Mouse (Mus musculus): Measurements from ENCODE around the gene Tpst1. TPM values are rescaled to one million over a fixed set of nuclear protein-coding genes. Genes with fewer than 3 reads are reported as not detected.
A peak's percentile ranks its signal among the peaks of the same experiment; 100 is the strongest.
"Not testable (repeated sequence)": the region's sequence is repeated elsewhere in the genome, so short reads cannot be mapped to it uniquely, and the experiment has no call there.

Gene Tpst1
- 2.7 and 7.8 TPM in 2 replicates for total RNA-seq (2017)

DNA sequence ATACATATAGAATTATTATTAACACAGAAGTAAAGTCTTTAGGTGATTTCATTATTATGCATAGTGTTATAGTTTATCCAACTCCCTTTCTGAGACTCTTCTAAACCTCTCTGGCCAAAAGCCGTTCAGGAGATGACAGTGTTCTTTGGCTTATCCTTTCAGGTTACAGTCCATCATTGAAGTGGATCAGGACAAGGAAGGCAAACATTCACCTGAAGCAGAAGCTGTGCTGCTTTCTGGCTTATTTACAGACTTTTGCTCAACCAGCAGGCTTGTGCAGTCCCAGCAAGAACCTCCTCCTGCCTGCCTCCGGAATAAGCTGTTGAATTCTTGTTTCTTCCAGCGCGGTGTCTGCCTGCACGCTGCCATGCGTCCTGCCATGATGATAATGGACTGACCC, at the start of gene Tpst1:
TSS of gene Tpst1 (plus strand) at position 301 of the 400 bp plus-strand sequence.
- ATAC-seq (replicated peaks; ENCODE audit: low read depth, poor library complexity, severe bottlenecking): no peak

DNA sequence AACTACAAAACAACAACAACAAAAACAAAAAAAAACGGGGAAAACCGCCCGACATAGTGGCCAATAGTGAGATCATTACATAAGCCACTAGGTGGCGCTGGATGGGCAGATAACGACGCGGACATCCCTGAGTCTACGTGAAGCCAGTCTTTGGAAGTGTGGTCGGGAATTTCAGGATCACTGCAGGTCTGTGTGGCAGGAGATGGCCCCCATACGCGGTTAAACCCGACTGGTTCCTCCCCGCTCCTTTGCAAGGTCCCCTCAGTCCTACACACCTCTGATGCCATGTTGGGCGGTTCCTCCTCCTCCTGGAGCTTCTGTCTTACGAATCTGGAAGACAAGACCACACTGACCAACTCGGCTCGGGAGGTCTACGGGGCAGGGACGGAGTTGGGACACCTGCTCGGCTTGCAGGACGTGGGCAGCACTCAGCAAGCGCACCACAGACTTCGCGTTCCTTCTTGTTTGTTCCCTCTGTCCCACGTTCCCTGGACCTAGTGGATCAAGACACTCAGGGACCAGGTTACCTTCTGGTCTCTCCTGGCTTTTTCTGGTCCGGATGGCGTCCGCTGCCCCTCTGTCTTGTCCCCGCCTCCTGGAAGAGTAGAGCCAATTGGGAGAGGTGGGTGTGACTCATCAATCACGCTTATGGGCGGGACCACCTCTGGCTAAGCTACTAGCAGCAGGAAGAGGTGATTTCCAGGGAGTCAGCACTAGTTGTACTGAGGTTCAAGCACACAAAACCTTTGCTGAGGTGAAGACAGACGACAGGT, 49.2 kb upstream of the Tpst1 start:
- ATAC-seq (replicated peaks; ENCODE audit: low read depth, poor library complexity, severe bottlenecking): peak; percentile 91

DNA sequence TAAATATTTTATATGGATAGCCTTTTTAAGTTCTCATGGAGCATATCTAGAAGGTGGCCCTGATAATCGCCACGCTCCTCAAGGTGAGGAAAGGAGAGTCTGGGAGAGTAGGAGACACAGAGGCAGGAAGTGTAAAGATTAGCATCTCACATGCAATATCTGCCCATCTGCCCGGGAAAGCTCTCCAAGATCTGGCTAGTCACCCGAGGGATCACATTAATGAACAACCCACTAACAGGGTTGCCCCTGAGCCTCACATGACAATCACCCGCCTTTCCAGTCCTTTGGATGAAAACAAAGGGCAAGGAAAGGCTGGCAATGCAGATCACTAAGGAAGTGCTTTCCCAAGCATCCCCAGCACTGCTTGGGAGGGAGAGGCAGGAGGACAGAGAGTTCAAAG, 46.0 kb upstream of the Tpst1 start:
- ATAC-seq (replicated peaks; ENCODE audit: low read depth, poor library complexity, severe bottlenecking): no peak

DNA sequence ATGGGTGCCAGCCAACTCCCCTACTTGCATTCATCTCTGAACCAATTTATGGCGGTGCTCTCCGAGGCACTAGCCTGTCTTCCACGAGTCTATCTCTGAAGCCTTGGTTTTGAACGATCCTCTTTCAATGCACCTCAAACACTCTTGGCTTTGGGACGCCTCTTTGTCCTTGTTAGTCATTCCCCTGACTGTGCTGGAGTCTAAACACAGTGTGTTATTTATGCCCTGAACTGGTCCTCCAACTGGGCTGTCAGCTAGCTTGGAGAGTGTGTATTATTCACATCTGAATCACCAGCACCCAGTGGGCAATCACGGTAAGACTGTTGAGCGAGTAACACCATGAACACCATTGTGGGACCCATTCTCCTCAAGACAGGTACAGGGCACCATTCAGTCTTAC, 45.4 kb upstream of the Tpst1 start:
- ATAC-seq (replicated peaks; ENCODE audit: low read depth, poor library complexity, severe bottlenecking): no peak

DNA sequence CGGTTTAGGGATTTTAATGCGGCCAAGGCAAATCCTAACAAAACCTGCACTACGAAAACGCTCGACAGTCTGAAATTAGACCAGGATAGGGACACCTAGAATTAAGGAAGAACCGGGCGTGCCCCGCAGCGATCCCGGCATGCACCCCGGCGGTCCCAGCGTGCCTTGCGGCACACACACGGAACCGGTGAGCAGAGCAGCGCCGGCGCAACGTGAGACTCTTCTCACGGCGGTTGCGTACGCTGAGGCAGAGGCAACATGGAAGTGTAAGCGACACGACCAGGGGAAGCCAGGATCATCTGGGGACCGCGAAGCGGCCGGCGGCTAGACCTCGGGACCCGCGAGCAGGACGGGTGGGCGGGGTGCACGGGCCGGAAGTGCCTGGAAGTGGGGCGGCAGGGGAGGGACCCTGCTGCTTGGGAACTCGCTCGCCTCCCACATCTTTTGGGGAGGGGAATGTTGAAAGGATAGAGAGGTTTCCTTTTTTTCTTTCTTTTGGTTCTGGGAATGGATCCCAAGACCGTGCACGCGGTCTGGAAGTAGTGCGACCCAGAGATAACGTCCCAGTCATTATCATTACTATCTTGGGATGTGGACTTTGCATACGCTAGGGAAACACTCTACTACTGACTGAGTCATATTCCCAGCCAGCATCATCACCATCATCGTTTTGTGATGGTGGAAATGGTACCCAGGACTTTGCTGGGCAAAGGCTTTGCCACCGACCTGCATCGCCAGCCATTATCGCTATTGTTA, 43.8 kb upstream of the Tpst1 start, which contains the start of the genes Asl and Crcp:
TSS of gene Asl (minus strand) at position 106 of the 756 bp plus-strand sequence.
TSS of gene Crcp (plus strand) at position 149 of the 756 bp plus-strand sequence.
- peak; percentile 82 for ATAC-seq (replicated peaks; ENCODE audit: low read depth, poor library complexity, severe bottlenecking)

DNA sequence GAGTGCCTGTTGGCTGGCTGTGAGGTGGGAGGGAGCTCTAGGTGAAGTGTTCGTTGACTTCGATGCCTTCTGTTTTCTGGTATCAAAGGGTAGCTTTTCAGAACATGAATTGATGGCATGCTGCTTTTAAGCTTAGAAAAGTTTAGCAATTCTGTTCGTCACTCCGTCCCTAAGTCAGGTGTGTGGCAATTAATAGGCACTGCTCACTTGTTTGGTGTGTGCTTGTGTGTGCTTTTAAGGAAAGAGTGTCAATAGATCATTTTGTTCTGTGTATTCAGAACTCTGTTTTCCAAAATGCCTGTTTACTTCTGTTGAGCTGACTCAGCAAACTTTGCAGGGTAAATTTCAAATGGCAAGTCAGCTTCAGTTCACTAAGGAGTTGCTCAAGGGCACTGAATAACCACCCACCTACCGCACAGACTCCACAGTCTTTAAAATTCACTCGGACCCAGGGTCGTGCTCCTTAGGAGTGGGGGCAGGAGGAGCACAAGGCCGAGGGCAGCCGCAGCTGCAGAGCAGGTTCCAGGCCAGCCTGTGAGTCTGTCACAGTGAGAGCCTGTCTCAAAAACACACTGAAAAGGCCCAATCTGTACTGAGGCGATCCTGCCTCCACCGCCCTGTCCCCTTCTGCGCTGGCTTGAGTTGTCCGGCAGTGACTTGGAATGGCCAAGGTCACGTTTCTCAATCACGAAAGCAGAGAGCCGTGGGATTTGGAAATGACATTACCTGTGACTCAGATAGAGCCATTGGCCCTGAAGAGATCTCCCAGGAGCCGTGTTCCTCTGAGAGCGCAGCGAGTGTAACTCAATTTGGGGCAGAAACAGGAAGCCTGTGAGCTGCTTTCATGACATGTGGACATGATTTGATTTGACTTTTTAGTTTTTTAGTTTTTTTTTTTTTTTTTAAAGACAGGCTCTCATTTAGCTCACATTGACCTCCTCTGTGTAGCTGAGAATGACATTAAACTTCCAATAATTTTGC, 41.4 kb upstream of the Tpst1 start:
- ATAC-seq (replicated peaks; ENCODE audit: low read depth, poor library complexity, severe bottlenecking): no peak

DNA sequence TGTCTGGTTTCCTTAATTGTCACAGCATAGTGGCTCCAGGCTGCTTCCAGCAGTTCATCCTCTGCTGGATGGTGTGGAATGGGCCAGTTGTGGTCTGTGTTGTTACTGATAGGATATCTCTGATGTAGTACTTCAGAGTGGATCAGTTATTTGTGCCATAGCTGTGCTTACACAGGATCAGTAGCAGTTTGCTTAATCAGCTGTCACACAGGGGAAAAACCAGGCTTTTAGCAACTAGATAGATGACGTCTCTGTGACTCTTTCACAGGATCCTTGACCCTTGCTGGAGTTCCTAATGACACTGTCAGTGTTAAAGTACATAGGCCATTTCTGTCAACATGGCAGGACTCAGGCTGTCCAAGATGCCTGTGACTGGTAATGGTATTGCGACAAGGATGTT, 39.3 kb upstream of the Tpst1 start:
- no peak for ATAC-seq (replicated peaks; ENCODE audit: low read depth, poor library complexity, severe bottlenecking)

DNA sequence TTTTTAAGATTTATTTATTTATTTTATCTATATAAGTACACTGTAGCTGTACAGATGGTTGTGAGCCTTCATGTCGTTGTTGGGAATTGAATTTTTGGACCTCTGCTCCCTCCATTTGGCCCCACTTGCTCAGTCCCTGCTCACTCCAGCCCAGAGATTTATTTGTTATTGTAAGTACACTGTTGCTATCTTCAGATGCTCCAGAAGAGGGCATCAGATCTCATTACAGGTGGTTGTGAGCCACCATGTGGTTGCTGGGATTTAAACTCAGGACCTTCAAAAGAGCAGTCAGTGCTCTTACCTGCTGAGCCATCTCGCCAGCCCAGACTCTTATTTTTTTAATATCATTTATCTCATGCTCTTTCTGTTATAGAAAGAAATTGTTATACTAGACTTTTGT, 36.8 kb upstream of the Tpst1 start:
- not testable (repeated sequence) for ATAC-seq (replicated peaks; ENCODE audit: low read depth, poor library complexity, severe bottlenecking)

DNA sequence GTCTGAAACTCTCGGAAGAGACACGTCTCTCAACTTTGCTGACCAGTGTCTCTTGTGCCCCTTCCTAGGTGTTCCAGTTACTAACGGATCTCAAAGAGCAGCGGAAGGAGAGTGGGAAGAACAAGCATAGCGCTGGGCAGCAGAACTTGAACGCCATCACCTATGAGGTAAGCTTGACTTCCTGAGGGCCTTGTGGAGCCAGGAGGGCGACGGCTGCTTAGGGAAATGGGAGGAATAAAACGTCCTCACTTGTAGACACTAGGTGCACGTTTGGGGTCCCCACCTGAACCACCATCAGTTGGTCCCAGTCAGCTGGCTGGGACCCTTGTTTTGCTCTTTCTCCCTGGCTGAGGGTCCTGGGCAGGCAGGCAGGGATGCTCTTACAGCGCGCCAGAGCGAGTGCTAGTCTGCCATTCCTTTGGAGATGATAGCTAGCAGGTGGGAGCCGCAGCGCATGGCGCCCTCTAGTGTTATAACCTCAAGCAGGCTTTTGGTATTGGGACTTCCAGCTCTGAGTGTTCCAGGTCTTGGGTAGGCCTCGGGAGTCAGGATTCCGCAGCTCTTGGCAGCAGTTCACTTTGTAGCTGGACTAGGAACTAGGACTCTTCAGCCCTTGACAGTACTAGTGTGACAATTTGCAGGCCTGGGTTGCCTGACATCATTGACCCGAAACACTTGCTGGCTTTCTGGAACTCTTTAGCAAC, 35.2 kb upstream of the Tpst1 start:
- peak; percentile 82 for ATAC-seq (replicated peaks; ENCODE audit: low read depth, poor library complexity, severe bottlenecking)

DNA sequence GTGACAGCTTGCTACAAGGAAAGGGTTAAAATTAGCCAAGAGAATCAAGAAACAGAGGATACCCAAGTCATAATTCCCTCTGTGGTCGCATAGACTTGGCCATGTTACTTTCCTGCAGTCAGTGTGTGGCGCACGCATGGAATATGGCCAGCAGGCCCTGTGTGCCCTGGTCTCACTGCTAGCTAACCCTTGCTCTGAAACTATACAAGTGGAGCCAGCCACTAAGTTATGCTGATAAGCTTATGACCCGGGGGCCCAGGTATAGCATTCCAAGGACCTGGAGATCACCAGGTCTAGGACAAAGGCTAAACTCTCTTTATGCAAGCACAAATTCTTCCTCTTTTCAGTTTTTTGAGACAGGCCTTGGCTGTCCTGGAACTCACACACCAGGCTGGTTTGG, 32.3 kb upstream of the Tpst1 start:
- no peak for ATAC-seq (replicated peaks; ENCODE audit: low read depth, poor library complexity, severe bottlenecking)

DNA sequence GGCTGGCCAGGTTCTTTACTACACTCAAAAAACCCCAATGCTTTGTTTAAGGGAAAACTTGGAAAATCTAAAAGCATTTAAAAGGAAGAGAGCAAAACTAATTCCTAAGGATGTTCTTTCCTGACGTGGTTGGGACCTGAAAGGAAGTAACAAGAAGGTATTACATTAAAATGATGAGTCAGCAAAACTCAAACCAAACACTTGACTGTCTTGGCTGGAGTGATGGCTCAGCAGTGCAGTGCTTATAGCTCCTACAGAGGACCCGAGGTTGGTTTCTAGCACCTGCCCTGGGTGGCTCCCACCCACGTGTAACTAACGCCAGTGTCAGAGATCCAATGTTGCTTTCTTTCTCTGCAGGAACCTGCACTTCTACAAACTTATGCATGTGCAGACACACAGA, 31.9 kb upstream of the Tpst1 start:
- ATAC-seq (replicated peaks; ENCODE audit: low read depth, poor library complexity, severe bottlenecking): no peak

DNA sequence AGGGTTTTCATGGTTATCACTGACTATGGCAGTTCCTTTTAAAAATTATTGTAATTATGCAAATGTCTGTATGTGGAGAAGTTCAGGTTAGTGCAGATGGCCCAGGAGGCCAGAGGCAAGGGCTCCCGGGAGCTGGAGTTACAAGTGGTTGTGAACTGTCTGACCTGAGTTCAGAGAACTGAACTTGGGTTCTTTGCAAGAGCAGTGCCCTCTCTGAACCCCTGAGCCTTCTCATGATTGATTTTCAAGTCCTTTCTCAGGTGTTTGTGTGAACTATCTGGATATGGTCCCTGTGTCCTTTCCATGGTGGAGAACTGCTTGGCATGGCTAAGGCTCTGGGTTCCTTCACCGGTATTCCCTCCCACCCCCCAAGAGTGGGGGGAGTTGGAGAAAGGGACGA, 29.4 kb upstream of the Tpst1 start:
- ATAC-seq (replicated peaks; ENCODE audit: low read depth, poor library complexity, severe bottlenecking): no peak

DNA sequence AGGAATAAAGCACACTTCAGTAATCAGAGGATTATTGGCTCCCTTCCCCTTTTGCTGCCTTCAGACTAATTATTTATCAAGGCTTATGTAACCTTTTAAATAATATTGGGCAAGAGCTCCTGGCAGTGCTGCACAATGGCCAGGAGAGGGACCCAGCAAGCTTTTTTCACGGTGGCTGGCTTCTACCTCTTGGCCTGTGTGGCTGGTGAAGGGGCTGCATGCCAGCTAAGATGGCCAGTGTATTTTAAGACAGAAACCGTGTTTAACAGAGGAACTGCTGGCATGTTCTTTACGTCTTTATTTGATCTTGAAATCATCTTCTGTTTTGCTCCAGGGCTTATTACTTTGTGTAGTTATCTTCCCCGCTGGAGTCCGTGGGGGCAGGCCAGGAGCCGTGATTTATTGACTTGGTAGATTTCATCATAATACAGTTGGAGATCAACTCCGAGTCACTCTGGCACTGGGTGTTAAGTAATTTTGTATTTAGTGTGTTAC, 28.9 kb upstream of the Tpst1 start:
- ATAC-seq (replicated peaks; ENCODE audit: low read depth, poor library complexity, severe bottlenecking): peak; percentile 78

DNA sequence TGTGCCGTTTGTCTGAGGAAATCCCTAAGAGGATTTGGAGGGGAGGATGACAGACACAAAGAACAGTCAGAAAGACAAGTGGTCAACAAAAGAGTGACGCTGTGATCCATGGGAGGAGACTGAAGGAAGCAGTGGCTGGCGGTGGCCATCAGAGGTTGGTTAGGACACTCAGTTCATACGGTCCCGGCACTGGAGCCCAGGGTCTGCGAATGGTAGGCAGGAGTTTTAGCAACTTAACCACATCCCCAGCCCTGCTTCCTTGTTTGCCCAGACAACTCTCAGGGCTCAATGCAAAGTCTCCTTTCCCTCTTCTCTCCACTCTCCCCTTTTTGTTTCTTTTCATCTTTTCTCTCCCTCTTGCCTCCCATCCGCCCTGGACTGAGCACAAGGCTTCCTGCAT, 27.0 kb upstream of the Tpst1 start:
- ATAC-seq (replicated peaks; ENCODE audit: low read depth, poor library complexity, severe bottlenecking): no peak

DNA sequence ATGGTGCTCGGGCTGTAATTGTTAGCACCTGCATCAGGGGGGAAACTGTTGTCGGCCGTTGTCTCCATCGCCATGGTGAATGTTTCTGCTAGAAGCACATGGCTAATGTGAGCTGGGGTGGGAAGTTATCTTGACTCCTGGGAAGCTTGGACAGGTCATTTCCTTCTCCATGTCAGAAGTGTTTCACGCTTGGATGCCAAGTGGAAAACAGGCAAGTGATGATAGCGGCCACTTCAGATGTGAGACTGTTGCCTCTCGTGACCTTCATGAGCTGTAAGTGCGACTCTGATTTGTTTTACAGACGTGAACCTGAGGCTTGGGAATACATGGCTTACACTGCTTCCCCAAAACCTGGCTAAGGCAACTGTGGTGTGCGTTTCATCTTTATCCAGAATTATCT, 26.5 kb upstream of the Tpst1 start:
- ATAC-seq (replicated peaks; ENCODE audit: low read depth, poor library complexity, severe bottlenecking): no peak

DNA sequence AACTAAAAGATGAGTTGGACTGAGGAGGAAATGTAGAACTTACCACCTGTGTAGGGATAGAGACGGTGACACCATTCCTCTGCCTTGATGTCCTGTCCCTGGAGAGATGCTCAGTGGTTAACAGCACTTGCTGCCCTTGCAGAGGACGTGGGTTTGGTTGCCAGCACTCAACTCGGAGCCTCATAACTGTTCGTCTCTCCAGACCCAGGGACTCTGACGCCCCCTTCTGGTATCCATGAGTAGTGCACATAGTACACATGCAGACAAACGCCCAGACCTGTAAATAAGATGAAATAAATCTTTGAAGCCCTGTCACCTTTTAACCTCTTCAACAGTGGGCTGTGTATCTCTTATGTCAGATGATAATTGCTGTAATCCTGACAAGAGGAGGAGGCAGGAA, 26.1 kb upstream of the Tpst1 start:
- no peak for ATAC-seq (replicated peaks; ENCODE audit: low read depth, poor library complexity, severe bottlenecking)

DNA sequence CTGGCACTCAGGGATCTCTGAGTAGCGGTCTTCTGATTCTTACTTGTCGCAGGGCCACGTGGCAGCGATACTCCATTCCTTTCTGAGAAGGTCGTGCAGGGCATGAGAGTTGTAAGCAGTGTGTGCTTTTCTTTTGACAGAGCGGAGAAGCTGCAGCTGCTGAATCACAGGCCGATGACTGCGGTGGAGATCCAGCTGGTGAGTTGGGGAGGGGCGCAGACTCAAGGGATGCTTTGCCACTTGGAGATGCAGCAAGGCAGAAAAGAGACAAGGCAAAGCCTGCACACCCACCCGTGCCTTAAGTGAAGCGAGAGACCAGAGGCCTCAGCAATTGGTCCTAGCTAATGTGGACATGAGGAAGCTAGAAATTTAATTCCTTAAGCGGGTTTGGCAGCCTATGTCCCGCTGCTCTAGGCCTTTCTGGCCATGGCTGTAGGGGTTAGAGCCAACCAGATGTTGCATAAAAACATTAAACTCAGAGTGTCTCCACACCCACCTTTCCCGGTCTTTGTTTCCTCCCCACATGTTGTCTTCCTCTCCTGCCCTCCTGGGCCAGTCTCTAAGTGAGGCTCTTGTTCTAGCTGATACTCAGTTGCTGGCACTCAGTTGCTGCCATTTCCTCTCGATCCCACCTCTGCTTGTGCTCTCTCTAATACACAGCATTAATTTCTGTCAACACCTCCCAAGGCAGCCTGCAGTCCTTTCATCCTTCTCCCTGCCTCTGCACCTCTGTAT, 24.2 kb upstream of the Tpst1 start:
- ATAC-seq (replicated peaks; ENCODE audit: low read depth, poor library complexity, severe bottlenecking): no peak

DNA sequence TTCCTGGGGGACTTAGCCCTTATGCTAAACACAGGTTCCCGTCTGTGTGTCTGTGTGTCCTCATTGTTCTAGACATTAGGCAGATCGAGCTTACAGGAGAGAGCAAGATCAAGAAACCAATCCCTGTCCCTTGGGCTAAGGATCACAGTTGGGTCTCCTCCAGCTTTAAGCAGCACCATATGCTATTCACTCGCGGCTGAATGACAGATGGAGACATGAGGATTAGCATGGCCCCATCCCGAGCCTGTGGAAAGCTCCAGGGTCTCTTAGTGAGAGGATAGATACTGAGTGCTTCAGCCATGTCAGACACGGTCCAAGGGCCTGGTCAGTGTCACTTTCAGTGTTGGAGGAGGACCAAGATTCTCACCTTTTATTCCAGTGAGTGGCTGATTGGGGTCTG, 22.7 kb upstream of the Tpst1 start:
- ATAC-seq (replicated peaks; ENCODE audit: low read depth, poor library complexity, severe bottlenecking): no peak

All from common myeloid progenitor, adult 5-6 weeks (primary cell).